Mouse (Mus musculus) heart, adult 18-20 months (tissue): Measurements from ENCODE around the gene Il19. TPM values are rescaled to one million over a fixed set of nuclear protein-coding genes. Genes with fewer than 3 reads are reported as not detected.

Experiments used
- DNase-seq, 2 experiments: peaks; one replicate each; pipeline ENCODE4 v3.0.0; 2021 to 2022; ENCODE audit warnings: mixed read lengths in 1 of 2
- long read RNA-seq, 2 experiments: library from polyadenylated mRNA; stranded (forward); transcript quantifications; one replicate each; pipeline ENCODE4 v2.0.0; 2021
- total RNA-seq, 2 experiments: library from RNA; stranded (reverse); gene quantifications; 2 replicates each; pipeline ENCODE4 v1.2.3; 2021

Gene Il19
- total RNA-seq = not detected
- long read RNA-seq, experiment 1 = 0 reads
- long read RNA-seq, experiment 2 = 0 reads

DNA sequence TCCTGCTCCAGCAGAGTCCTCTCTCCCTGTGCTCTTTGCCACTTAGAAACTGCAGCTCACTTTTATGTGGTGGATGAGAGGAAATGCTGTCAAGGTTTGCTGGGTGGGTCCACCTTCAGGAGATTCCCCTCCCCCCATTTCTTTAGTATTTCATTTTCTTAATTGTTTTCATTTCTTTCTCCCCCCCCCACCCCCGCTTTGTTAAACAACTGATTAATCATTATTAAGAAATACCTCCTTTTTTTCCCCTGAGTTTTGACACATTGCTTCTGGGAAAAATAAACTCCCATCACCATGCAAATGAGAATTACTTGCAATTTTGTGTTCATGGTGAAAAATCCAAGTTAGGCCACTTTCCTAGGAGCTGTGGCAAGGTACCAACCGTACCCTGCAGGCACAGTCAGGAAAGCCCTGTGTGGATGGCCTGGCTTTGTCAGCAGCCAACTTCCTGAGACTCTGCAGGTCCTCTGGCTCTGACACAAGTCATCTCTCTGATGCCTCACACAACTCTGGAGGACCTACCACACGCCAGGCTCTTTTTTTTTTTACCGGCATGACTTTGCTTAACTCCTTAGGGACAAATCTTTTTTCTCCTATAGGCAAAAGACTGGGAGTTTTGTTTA is at the start of gene Il19:
Gene Il19 (minus strand): TSS at position 51 of the 623 bp plus-strand sequence.
- no peak for DNase-seq

DNA sequence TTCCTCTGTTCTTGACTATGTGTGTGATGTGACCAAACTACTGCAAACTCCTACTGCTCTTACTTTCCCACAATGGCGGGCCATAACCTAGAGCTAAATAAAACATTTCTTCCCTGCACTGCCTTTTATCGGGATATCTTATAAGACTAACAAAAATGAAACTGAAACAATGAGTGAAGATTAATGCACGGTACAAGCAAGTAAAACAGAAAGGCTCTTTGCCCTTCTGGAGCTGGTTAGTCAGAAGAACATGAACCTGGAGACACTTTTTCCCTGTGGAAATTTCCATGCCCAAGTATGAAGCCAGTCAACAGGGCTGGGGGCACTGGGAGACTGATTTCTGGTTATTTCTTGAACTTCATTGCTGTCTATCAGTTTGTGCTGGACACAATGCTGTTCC is 49.4 kb upstream of the Il19 start:
- DNase-seq = no peak

DNA sequence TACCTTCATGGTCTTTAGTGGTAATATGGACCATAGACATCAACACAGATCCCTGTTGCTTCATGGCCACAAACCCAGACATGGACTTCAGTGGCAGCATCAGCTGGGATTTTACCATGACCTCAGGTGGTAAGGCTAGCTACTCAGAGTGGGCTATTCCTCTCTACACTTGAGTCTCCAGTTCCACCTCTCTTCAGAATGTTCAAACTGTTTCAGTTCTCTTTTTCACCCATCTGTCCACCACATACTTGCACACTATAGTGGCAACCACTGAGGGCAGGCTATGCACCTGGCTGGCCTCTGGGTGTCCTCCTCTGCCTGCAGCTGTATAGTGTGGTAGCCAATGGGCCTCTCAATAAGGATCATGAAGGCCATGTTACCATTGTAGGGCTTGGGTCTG is 47.5 kb upstream of the Il19 start:
- no peak for DNase-seq

DNA sequence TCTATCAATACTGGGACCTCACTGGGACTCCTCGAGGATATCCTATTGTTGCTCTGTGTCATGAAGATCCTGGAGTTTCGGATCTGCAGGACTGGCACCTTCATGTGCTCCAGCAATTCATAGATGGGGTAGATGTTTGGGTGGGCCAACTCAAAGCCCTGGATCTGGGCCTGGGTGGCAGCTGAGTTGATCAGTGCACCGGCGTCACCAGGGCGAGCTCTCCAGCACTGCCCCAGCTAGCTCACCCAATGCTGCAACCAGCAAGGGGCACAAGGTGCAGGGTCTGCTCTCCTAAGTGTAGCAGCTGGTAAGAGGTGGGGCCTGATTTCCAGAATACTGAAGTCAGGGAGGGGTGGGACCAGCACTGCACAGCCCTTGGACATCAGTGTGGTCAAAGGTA is 47.1 kb upstream of the Il19 start:
- DNase-seq = no peak

DNA sequence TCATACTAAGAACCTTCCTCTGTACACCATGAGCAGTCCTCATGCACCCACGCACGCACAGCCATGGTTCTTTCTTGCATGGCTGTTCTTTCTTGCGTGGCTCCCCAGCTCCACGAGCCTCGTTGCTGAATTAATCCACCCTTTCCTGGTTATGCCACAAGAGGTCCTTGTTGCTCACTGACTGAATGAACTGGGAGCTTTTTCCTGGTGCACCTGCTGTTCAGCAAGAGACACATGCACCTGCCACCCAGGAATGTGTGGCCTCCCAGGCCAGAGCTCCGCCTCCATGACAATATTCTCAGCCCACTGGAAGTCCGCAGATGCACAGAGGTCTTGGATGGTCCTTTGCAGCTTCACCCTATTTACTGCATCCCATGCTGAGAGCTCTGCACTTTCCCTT is 44.5 kb upstream of the Il19 start:
- DNase-seq = no peak

DNA sequence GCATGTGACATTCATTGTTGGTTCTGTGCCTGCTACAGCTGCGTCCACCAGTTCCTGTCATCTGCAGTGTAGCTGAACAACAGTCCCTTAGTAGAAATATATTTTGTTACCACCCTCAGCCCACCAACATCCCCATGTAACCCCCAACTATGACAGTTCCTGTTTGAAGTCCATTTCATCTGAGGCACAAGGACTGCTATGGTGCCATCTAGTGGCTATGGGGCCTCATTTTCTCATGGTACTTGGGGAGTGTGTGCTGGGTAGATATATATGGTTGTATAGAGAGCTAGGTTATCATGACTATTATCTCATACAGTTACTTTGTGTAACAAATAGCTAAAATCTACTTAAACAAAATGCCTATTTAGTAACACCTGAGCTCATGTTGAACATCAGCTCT is 39.5 kb upstream of the Il19 start:
- peak; percentile 18 to 58 for DNase-seq

DNA sequence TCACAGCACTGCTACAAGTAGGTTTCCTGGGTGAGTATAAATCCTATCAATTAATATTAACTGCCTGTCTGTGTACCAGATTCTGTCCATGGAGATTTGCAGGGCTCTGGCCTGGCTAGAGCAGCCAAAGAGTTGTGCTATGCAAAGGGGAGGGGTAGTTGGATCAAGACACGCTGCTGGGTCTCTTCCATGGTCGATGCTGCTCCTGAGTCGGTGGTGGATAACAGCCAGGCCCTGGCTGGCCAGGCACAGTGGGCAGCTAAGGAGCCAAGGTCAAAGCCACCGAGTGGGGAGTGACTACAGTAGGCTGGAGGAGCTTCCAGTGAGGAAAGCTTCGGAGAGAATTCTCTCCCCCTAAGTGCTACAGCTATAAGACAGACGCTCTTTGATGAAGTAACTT is 24.0 kb upstream of the Il19 start:
- peak in 1 of 2 experiments; percentile 34 for DNase-seq

DNA sequence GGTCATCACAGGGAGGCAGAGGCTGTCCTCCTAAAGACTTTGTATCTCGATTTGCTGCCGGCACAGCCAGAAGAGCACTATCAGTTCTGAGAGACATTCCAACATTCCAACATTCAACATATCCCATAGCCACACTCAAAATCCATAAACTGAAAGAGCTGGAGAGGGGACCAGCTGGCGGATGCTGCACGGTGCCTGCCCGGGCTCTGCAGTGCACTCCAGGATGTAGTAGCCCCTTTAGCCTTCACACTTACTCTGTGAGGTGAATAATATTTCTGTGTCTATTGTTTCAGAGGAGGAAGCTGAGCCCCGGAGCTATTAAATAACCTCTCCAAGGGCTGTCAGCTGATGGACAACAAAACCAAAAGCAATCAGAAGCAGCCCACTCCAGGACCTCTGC is 7.0 kb upstream of the Il19 start:
- DNase-seq = no peak

DNA sequence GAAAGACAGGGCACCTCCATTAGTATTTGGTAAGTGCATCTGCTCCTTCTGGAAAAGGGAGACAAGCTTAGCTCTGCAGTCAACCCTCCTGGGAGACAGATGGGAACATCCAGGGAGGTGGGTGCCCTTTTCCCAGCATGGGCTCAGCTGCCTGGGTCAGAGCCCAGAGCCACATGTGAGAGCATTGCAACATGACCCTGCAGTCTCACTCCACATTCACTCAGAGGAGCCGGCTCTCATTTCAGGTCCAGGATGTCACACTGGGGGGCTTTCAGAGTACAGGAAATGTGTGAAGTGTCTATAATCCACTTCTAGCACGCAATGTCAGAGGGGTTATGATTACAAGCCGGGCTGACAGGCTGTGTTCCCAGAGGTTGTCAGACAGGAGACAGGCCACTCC is 1.9 kb upstream of the Il19 start:
- no peak for DNase-seq

DNA sequence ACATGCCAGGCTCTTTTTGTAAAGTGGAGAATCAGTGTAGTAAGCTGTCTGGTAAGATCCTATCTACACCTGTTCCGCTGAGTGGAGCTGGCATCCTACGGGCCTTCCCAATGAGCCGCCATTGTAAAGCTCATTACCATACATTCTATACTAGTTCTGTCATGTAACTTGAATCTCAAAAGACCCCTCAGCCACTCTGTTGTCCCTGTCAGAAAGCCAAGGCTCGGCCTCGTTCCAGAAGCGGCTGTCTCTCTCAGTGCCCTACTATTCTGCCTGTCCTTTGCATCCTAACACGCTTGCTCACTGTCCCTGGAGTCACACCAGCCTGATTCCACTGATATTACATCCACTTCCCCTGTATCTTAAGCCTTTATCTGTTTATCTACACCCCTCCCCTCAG is 1.7 kb downstream of the Il19 start:
- no peak for DNase-seq

DNA sequence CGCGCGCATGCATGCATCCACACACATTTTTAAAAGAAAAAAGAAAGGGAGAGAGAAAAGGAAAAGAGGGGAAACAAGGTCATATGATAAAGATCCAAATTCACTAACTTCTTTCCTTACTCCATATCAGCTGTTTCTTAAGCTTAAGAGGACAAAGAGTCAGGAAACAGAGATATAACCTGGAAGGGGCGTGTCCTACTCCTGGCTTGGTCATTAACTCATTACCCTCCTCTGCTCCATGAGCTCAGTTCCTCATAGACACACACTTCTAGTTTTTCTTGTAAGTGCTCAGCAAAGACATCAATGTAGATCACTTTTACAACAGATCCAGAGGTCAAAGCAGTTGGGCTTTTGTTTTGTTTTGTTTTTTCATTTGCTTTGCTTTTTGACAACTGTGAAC is 2.7 kb downstream of the Il19 start:
- DNase-seq = no peak

DNA sequence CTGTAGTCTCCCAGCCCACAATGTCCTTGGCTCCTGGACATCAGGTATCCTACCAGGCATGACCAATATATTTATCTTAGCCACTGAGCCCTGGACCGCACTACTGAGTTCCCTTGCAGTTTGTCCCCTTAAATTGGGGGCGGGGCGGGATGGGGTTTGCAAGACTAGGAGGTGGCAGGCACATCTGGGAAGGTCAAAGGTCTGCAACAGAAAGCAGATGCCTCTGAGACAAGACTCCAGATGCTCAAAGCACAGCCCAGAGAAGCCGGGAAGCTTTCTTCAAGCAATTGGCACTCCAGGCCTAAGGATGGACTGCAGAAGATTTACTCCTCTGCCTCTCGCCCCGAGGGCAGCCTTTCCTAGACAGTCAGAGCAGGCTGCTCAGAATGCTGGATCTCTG is 3.6 kb downstream of the Il19 start:
- no peak for DNase-seq

DNA sequence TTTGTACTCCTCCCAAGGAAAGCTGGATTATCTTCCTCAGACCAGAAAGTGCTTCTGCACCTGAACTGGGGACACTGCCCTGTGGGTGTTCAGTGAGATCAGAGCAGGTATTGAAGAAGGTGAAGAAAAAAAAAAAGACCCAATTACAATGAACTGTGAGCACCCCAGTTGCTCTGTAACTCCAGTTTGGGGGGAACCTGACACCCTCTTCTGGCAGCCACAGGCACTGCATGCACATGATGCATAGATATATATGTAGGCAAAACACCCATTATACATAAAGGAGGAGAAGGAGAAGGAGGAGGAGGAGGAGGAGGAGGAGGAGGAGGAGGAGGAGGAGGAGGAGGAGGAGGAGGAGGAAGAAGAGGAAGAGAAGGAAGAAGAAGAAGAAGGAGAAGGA is 13.4 kb downstream of the Il19 start:
- DNase-seq = no peak

DNA sequence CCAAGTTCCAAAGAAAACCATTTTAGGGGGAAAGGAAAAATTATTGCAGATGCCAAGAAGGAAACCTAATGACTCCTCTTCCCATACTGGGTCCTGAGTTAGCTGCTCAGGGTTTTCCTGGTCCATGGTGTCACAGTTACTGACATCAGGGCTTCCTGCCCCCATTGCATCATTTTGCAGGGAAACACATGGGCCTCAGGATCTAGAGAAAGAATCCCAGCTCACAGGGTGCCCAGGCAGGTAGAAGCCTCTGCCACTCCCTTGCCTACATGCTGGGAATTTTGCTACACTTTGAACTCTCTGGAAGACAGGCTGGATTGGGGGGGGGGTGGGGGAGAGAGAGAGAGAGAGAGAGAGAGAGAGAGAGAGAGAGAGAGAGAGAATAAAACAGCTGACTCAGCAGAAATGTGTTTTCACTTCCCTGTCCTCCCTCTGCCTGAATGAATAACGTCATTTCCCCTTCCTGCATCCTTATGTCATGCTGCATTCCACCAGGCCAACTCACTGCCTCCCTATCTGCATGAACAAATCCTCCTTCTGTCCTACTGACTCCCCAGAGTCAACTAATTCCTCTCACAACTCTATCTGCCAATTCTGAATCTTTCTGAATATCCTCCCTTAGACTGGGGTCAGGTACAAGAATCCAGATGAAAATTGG is 21.5 kb downstream of the Il19 start:
- peak in 1 of 2 experiments; percentile 10 for DNase-seq

DNA sequence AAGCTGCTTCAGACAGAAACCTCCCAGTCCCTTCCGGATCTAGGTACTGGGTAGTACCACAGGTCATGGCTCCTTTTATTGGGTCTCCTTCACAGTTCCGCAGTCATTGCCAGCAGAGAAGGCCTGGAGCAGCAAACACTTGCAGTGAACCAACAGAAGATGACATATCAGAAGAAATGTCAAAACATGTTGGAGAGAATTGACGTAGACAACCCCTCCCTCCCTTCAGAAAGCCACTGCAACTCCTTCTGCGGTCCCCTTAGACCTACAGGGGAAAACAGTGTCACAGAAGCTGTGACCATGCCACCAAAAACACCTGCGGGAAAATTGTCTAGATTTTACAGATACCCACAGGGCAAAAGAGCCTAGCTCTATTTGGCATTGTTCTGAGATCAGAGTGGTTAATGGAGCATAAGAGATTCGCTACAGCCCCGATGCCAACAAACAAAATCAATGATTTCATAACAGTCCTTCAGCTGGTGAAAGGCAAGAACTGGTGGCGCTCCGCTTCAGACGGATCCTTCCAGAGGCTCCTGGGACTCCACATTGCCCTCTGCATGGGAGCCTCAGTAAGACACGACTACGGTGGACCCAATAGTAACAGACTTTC is 28.4 kb downstream of the Il19 start, which contains the start of gene Il20:
Gene Il20 (minus strand): TSS at position 51 of the 610 bp plus-strand sequence.
- DNase-seq = no peak

DNA sequence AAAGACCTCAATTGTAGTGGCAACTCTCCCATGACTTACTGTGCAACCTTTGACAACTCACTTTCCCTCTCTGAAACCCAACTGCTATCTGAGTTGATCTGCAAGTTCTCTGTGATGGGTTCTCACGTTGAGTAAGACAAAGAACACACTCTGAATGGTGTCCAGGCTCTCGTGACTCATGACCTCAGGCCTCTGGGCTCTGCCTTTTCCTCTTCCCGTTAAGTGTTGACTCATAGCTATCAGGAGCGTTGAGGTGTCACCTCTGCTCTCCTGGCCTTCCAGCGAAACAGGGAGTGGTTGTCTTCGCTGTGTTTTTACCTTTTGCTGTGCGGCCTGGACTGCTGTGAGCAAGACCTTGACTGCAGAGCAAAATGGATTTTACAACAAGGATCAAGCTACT is 37.4 kb downstream of the Il19 start:
- DNase-seq = no peak

DNA sequence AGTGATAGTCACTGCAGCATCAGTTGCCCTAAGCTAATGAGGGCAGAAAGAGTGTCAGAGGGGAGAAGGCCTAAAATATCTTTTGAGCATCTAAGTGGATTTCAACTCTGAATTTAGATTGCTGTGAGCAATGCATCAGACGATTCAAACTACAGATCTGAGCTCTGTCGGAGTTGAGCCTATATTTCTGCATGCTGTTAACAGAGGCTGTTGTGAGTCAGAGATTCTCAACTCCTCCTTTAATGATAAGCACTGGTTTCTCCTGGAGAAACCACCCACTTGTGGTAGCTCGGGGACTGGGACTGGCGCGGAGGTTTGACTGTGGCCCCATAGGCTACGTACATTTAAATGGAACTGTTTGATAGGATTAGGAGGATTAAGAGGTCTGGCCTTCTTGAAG is 45.4 kb downstream of the Il19 start:
- no peak for DNase-seq

DNA sequence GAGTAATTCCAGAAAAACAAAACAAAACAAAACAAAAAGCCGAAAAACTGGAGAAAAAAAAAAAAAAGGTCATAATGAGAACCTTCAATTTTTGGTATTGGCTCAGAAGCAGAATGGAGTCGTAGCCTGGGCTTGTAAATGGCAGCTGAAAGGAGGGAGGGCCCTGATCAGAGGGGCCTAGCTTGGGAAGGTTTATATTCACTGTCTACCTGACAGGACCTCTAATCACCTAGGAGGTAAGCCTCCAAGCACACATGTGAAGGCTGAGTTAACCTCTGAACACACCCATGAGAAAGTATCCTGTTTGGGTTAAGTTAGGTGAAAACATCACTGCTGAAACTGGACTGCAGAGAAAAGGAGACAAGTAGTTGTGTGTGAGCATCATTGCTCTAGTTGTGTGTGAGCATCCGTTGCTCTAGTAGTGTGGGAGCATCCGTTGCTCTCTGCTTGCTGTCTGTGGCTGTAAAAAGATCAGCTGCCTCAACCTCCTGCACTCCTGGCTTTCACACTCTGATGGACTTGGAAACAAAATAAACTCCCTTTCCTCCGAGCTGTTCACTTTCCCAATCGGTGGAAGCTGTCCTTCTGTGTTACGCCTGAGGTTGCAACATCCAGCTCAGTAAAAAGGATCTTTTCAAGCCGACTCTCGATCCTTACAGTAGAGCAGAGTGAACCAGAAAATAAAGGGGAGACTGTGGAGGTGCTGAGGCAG is 46.4 kb downstream of the Il19 start:
- no peak for DNase-seq

DNA sequence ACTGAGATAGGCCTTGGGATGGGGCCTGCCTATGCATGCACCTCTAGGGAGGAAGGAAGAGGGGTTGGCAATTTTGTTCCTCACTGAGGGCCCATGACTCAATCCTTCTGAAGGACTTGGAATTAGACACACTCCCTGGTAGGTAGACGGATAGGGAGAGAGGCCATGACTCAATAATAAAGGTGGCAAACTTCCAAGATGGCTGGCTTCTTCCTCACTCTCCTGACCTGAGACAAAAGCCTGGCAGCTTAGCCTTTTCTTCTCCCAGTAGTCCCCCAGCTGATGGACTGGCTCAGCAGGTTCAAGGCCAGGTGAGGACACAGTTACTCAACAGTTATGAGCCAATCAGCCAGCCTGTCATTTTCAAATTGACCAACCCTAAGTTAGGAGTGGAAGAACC is 47.5 kb downstream of the Il19 start:
- no peak for DNase-seq

DNA sequence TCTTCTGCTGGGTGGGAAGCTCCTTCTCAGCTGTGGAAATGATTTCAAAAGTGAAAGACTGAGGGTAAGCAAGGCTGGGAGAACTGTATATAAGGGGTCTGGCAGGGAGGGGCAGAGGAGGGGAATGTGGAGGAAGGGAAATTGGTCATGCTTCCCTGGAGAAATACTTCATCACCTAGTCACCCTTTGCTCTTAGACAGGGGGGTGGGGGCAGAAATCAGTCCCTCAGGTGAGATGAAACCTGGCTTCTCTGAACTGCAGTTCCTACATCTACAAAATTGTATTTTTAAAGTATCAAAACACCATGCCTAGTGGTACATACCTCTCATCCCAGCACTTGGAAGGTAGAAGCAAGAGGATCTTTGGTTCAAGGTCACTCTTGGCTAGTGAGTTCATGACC is 52.6 kb downstream of the Il19 start, which contains the start of gene Il24:
Gene Il24 (minus strand): TSS at position 101 of the 400 bp plus-strand sequence.
- DNase-seq = no peak

DNA sequence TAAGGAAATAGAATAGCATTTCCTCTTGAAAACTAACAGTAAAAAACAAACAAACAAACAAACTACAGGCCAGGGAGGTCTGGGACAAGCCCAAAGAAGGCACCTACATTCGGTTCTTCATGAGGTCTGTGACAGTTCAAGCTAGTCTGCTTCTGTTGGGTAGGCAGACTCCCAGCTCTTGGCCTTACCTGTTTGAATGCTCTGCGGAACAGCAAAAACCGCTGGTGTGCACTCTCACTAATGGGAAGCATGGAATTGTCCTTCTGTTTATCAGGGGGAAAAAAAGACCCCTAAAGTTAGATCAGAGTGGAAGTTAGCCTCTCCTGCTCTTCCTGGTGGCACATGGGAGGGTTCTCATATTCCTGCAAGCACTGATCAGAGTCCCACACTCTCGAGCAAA is 56.8 kb downstream of the Il19 start:
- DNase-seq = no peak
